Mouse (Mus musculus): ENCODE data around the gene E130114P18Rik. TPM values are rescaled to one million over a fixed set of nuclear protein-coding genes. Genes with fewer than 3 reads are reported as not detected.

Gene E130114P18Rik
- polyA plus RNA-seq, 1 experiment = 14.9 TPM

- Histone ChIP-seq H3K4me1 (ENCODE audit: control insufficient read depth, insufficient read depth, low read length) (no peaks in the 10 kb centered on the region; the same call in 1 of the 2 replicates), H3K4me3 (replicated peaks; ENCODE audit: insufficient read depth, low read depth, low read length) (no peak overlapping the region), H3K27ac (ENCODE audit: insufficient read depth, low read length) (no peak overlapping the region), H3K27me3 (ENCODE audit: control insufficient read depth, insufficient read depth, low read length) (no peaks in the 10 kb centered on the region)
- 6% methylated on average over 5 of the region's 5 CpGs for WGBS
- peak; percentile 53 to 74 for DNase-seq
- TF ChIP-seq CTCF (IDR thresholded peaks at IDR 0.05; ENCODE audit: borderline replicate concordance, insufficient read depth, low read depth, low read length) (no peak), POLR2A (IDR thresholded peaks at IDR 0.05; ENCODE audit: borderline replicate concordance, insufficient read depth, low read length) (no peak)
Observed at GRCm38 (mm10) chr4:97575447-97575846, 202.4 kb downstream of the E130114P18Rik start.

GRCm38 (mm10) chr4:97569320-97569719, 208.6 kb downstream of the E130114P18Rik start:
- Histone ChIP-seq H3K4me1 (ENCODE audit: control insufficient read depth, insufficient read depth, low read length) (no peaks in the 10 kb centered on the region), H3K4me3 (replicated peaks; ENCODE audit: insufficient read depth, low read depth, low read length) (no peak overlapping the region), H3K27me3 (ENCODE audit: control insufficient read depth, insufficient read depth, low read length) (no peaks in the 10 kb centered on the region), H3K27ac (ENCODE audit: insufficient read depth, low read length) (no peak overlapping the region)
- DNase-seq = no peak
- TF ChIP-seq POLR2A (IDR thresholded peaks at IDR 0.05; ENCODE audit: borderline replicate concordance, insufficient read depth, low read length) (no peak), CTCF (IDR thresholded peaks at IDR 0.05; ENCODE audit: borderline replicate concordance, insufficient read depth, low read depth, low read length) (no peak)
- 91% methylated on average over 3 of the region's 3 CpGs for WGBS

GRCm38 (mm10) chr4:97564656-97565055, 213.2 kb downstream of the E130114P18Rik start:
- Histone ChIP-seq H3K27ac (ENCODE audit: insufficient read depth, low read length) (no peak overlapping the region), H3K4me3 (replicated peaks; ENCODE audit: insufficient read depth, low read depth, low read length) (no peak overlapping the region), H3K27me3 (ENCODE audit: control insufficient read depth, insufficient read depth, low read length) (no peaks in the 10 kb centered on the region), H3K4me1 (ENCODE audit: control insufficient read depth, insufficient read depth, low read length) (no peaks in the 10 kb centered on the region)
- WGBS = 30% methylated on average over 4 of the region's 4 CpGs
- no peak for DNase-seq
- TF ChIP-seq POLR2A (IDR thresholded peaks at IDR 0.05; ENCODE audit: borderline replicate concordance, insufficient read depth, low read length) (no peak), CTCF (IDR thresholded peaks at IDR 0.05; ENCODE audit: borderline replicate concordance, insufficient read depth, low read depth, low read length) (no peak; the same call in 1 of the 2 replicates)

GRCm38 (mm10) chr4:97564199-97564598, 213.7 kb downstream of the E130114P18Rik start:
- Histone ChIP-seq H3K27ac (ENCODE audit: insufficient read depth, low read length) (no peak overlapping the region), H3K4me1 (ENCODE audit: control insufficient read depth, insufficient read depth, low read length) (no peaks in the 10 kb centered on the region), H3K27me3 (ENCODE audit: control insufficient read depth, insufficient read depth, low read length) (no peaks in the 10 kb centered on the region), H3K4me3 (replicated peaks; ENCODE audit: insufficient read depth, low read depth, low read length) (no peak overlapping the region)
- WGBS = 74% methylated on average over 6 of the region's 6 CpGs
- DNase-seq = no peak
- TF ChIP-seq POLR2A (IDR thresholded peaks at IDR 0.05; ENCODE audit: borderline replicate concordance, insufficient read depth, low read length) (no peak), CTCF (IDR thresholded peaks at IDR 0.05; ENCODE audit: borderline replicate concordance, insufficient read depth, low read depth, low read length) (no peak)

GRCm38 (mm10) chr4:97557585-97557984, 220.3 kb downstream of the E130114P18Rik start:
- TF ChIP-seq POLR2A (IDR thresholded peaks at IDR 0.05; ENCODE audit: borderline replicate concordance, insufficient read depth, low read length) (no peak), CTCF (IDR thresholded peaks at IDR 0.05; ENCODE audit: borderline replicate concordance, insufficient read depth, low read depth, low read length) (no peak)
- 91% methylated on average over 2 of the region's 2 CpGs for WGBS
- DNase-seq = no peak
- H3K27me3 ChIP-seq (ENCODE audit: control insufficient read depth, insufficient read depth, low read length) = no peaks in the 10 kb centered on the region
- H3K27ac ChIP-seq (ENCODE audit: insufficient read depth, low read length) = no peak overlapping the region
- no peak overlapping the region for H3K4me3 ChIP-seq (replicated peaks; ENCODE audit: insufficient read depth, low read depth, low read length)
- H3K4me1 ChIP-seq (ENCODE audit: control insufficient read depth, insufficient read depth, low read length) = no peaks in the 10 kb centered on the region

- Histone ChIP-seq H3K27me3 (ENCODE audit: control insufficient read depth, insufficient read depth, low read length) (no peaks in the 10 kb centered on the region), H3K4me3 (replicated peaks; ENCODE audit: insufficient read depth, low read depth, low read length) (no peak overlapping the region), H3K4me1 (ENCODE audit: control insufficient read depth, insufficient read depth, low read length) (no peaks in the 10 kb centered on the region), H3K27ac (ENCODE audit: insufficient read depth, low read length) (no peak overlapping the region)
- no peak for DNase-seq
- 69% methylated on average over 5 of the region's 5 CpGs for WGBS
- TF ChIP-seq POLR2A (IDR thresholded peaks at IDR 0.05; ENCODE audit: borderline replicate concordance, insufficient read depth, low read length) = no peak
- TF ChIP-seq CTCF (IDR thresholded peaks at IDR 0.05; ENCODE audit: borderline replicate concordance, insufficient read depth, low read depth, low read length) = no peak
Observed at GRCm38 (mm10) chr4:97544016-97544415, 233.9 kb downstream of the E130114P18Rik start.

- TF ChIP-seq CTCF (IDR thresholded peaks at IDR 0.05; ENCODE audit: borderline replicate concordance, insufficient read depth, low read depth, low read length) = no peak
- no peak for TF ChIP-seq POLR2A (IDR thresholded peaks at IDR 0.05; ENCODE audit: borderline replicate concordance, insufficient read depth, low read length)
- Histone ChIP-seq H3K27me3 (ENCODE audit: control insufficient read depth, insufficient read depth, low read length) (no peaks in the 10 kb centered on the region), H3K4me1 (ENCODE audit: control insufficient read depth, insufficient read depth, low read length) (no peaks in the 10 kb centered on the region), H3K4me3 (replicated peaks; ENCODE audit: insufficient read depth, low read depth, low read length) (no peak overlapping the region), H3K27ac (ENCODE audit: insufficient read depth, low read length) (no peak overlapping the region)
- 65% methylated on average over 2 of the region's 2 CpGs for WGBS
- no peak for DNase-seq
Observed at GRCm38 (mm10) chr4:97532072-97532471, 245.8 kb downstream of the E130114P18Rik start.

GRCm38 (mm10) chr4:97528517-97528916, 249.4 kb downstream of the E130114P18Rik start:
- Histone ChIP-seq H3K27me3 (ENCODE audit: control insufficient read depth, insufficient read depth, low read length) (no peaks in the 10 kb centered on the region), H3K27ac (ENCODE audit: insufficient read depth, low read length) (no peak overlapping the region), H3K4me1 (ENCODE audit: control insufficient read depth, insufficient read depth, low read length) (no peaks in the 10 kb centered on the region), H3K4me3 (replicated peaks; ENCODE audit: insufficient read depth, low read depth, low read length) (no peak overlapping the region)
- no peak for TF ChIP-seq CTCF (IDR thresholded peaks at IDR 0.05; ENCODE audit: borderline replicate concordance, insufficient read depth, low read depth, low read length)
- TF ChIP-seq POLR2A (IDR thresholded peaks at IDR 0.05; ENCODE audit: borderline replicate concordance, insufficient read depth, low read length) = no peak
- DNase-seq = no peak
- WGBS = 89% methylated on average over 2 of the region's 2 CpGs

Other genes with a start within 250 kb of the E130114P18Rik start
- gene Nfia, start 5.3 kb downstream of the E130114P18Rik start, polyA plus RNA-seq (2012; rRNA removed) = 41.2 and 55.0 TPM in 2 replicates